Mouse (Mus musculus): ENCODE data around the gene Gm12695. TPM values are rescaled to one million over a fixed set of nuclear protein-coding genes. Genes with fewer than 3 reads are reported as not detected.

Gm12695 gene
- polyA plus RNA-seq, 1 experiment = 0.63 TPM

DNA sequence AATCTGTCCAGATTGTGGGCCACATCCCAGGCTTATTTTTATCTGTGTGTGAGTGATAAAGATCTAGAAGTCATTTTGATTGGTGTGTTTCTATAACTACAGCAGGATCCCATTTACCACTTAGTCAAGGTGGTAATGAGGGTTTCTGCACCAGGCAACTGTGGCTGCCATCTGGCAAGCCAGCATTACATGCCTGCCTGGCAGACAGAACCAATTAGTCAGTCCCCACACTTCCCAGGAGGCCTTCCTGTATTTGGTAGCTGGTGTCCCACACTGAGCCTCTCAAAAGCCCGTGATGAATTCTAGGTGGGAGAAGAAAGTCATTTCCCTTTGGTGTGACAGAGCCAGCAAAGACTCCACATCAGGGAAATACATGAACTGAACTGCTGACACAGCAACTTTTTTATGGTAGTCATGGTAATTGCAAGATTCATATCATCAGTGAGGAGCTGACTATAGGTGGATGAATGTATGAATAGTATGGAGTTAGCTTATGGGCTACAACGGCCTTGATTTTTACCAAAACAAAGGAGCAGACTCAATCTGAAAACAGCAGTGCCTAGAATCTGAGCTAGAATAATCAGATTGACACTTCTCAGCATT is 18.5 kb downstream of the Gm12695 start:
- H3K4me3 ChIP-seq (replicated peaks; ENCODE audit: extremely low read depth, low read depth, low read length) = no peak overlapping the region
- H3K4me1 ChIP-seq (ENCODE audit: control insufficient read depth, insufficient read depth, low read length) = no peaks in the 10 kb centered on the region
- 58% methylated on average over 2 of the region's 2 CpGs for WGBS
- TF ChIP-seq POLR2A (IDR thresholded peaks at IDR 0.05; ENCODE audit: borderline replicate concordance, extremely low read depth, low read depth, low read length) (no peak), CTCF (IDR thresholded peaks at IDR 0.05; ENCODE audit: insufficient read depth, low read length) (no peak)
- no peak for DNase-seq

DNA sequence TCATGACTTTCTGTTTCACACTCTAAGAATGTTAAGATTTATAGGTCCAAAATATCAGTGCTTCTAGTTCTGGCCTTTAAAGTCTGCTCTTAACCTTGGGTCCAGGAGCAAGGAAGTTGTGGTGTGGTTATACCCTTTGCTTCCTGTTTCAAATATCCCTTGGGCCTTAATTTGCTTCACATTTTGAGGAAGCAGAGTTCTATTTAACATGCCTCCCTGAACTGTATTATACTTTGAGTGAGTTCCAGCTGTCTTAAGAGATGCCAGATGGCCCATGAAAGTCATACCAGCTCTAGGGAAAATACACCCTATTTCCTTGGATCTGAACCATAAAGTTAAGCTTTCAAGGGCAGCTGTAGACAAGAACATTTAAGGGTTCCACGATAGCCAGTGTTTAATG is 33.0 kb downstream of the Gm12695 start:
- TF ChIP-seq POLR2A (IDR thresholded peaks at IDR 0.05; ENCODE audit: borderline replicate concordance, extremely low read depth, low read depth, low read length) (no peak), CTCF (IDR thresholded peaks at IDR 0.05; ENCODE audit: insufficient read depth, low read length) (no peak)
- Histone ChIP-seq H3K4me3 (replicated peaks; ENCODE audit: extremely low read depth, low read depth, low read length) (no peak overlapping the region), H3K4me1 (ENCODE audit: control insufficient read depth, insufficient read depth, low read length) (no peaks in the 10 kb centered on the region)
- no peak for DNase-seq
- WGBS = 68% methylated on average over 1 of the region's 1 CpGs

DNA sequence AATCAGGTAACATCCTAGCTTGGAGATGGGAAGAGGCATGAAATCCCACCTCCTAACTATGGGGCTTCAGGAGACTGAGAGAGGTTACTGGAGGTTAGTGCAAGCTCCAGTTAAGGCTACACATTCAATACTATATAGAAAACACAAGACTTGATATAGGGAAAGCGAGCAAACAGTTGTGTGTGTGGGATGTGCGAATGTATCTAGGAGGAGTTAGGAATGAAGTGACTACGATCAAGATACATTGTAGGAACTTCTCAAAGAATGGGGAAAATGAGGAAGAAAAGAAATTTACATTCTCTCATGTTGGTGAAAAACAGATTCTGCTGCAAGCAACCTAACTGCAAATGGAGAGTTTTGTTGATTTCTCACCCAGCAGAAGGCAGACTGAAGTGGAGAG is 44.5 kb downstream of the Gm12695 start:
- H3K4me1 ChIP-seq (ENCODE audit: control insufficient read depth, insufficient read depth, low read length) = no peaks in the 10 kb centered on the region
- no peak overlapping the region for H3K4me3 ChIP-seq (replicated peaks; ENCODE audit: extremely low read depth, low read depth, low read length)
- DNase-seq = no peak
- TF ChIP-seq CTCF (IDR thresholded peaks at IDR 0.05; ENCODE audit: insufficient read depth, low read length) = no peak
- no peak for TF ChIP-seq POLR2A (IDR thresholded peaks at IDR 0.05; ENCODE audit: borderline replicate concordance, extremely low read depth, low read depth, low read length)
- 87% methylated on average over 3 of the region's 3 CpGs for WGBS

DNA sequence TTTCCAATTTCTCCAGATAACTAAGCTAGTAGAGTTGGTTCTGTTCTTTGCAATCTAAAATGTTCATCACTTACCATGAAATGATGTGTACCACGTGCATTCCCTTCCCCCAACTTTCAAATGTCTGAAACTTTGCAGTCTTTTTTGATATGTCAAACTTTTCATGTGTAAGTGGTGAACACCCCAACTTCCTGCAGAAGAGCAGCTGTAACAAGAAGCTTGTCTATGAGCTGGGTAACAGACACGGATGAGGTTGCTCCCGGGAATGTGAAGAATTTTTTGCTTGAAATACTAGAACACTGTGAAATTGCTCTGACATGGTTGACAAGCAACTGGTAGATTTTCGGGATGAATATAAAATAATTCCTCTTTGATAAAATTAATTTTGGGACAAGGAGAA is 55.7 kb downstream of the Gm12695 start:
- Histone ChIP-seq H3K4me1 (ENCODE audit: control insufficient read depth, insufficient read depth, low read length) (no peaks in the 10 kb centered on the region; the same call in 1 of the 2 replicates), H3K4me3 (replicated peaks; ENCODE audit: extremely low read depth, low read depth, low read length) (no peak overlapping the region)
- TF ChIP-seq CTCF (IDR thresholded peaks at IDR 0.05; ENCODE audit: insufficient read depth, low read length) (no peak), POLR2A (IDR thresholded peaks at IDR 0.05; ENCODE audit: borderline replicate concordance, extremely low read depth, low read depth, low read length) (no peak)
- DNase-seq = no peak
- WGBS = 65% methylated on average over 4 of the region's 4 CpGs

DNA sequence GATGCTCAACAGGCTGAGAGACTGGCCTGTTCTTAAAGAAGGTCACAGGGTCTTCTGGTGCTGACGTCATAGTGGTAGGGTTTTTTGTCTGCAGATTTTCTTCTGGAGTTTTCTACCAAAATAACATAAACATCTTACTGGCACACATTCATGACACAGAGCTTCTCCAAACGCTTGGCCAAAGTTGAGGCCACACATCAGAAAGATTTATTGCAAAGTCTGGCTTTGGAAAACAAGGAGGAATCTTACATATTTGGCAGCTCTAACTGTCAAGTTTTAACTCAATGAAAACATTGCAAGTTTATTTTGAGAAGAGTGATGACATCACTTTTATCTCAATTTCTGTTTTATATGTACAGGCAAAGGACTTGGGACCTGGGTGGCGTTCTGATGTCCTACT is 56.8 kb downstream of the Gm12695 start:
- no peak overlapping the region for H3K4me3 ChIP-seq (replicated peaks; ENCODE audit: extremely low read depth, low read depth, low read length)
- no peak for TF ChIP-seq CTCF (IDR thresholded peaks at IDR 0.05; ENCODE audit: insufficient read depth, low read length)
- no peak for TF ChIP-seq POLR2A (IDR thresholded peaks at IDR 0.05; ENCODE audit: borderline replicate concordance, extremely low read depth, low read depth, low read length)
- WGBS = 50% methylated on average over 3 of the region's 3 CpGs
- DNase-seq = no peak
- H3K4me1 ChIP-seq (ENCODE audit: control insufficient read depth, insufficient read depth, low read length) = no peaks in the 10 kb centered on the region; the same call in 1 of the 2 replicates

DNA sequence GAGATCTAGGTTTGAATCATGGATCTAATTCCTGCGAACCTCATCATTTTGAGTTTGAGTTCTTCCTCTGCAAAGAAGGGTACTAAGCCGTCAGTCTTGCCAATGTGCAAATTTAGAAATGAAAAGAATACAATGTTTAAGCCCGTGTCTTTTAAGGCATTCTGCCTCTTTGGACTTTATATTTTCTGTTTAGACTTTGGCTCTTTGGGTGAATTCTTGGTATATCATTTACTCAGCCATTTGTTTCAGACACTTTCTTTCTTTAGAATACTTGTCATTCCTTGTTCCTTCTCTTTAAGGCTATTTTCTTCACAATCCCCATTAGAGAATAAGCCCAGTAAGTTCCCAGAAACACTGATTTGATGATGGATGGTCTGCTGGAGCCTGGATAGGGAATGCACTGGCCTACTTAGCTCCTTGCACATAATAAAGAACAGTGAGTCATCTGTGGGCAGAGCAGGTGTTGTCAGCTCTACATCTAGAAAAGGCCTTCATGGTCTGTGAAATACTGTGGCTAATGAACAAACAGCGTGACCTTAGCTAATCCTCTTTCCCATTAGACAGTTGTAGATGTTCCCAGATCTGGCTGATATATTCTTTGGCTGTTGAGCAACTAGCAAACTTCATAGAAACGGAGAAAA is 59.5 kb downstream of the Gm12695 start:
- no peak overlapping the region for H3K4me3 ChIP-seq (replicated peaks; ENCODE audit: extremely low read depth, low read depth, low read length)
- H3K4me1 ChIP-seq (ENCODE audit: control insufficient read depth, insufficient read depth, low read length) = no peaks in the 10 kb centered on the region; the same call in 1 of the 2 replicates
- 59% methylated on average over 5 of the region's 5 CpGs for WGBS
- DNase-seq = no peak
- TF ChIP-seq POLR2A (IDR thresholded peaks at IDR 0.05; ENCODE audit: borderline replicate concordance, extremely low read depth, low read depth, low read length) = no peak
- TF ChIP-seq CTCF (IDR thresholded peaks at IDR 0.05; ENCODE audit: insufficient read depth, low read length) = no peak

DNA sequence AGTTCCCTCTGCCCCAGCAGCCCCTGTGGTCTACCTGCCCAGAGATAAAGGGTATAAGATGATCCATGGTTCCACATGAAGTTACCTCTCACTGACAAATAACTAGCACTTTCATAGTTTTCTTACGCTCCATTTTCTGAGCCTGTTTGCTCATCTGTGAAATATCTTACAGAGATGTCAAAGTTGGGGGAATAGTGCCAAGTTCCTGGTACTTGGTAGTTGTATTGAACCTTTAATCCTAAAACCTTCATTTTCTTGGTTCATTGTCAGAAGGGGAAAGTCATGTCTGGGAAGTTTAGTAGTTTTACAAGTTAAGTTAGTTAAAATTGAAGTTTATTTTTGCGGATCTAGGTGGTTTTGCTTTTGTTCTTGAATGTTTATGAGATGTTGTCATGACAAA is 62.7 kb downstream of the Gm12695 start:
- 85% methylated on average over 2 of the region's 2 CpGs for WGBS
- Histone ChIP-seq H3K4me1 (ENCODE audit: control insufficient read depth, insufficient read depth, low read length) (peaks cover 2% of the 10 kb centered on the region), H3K4me3 (replicated peaks; ENCODE audit: extremely low read depth, low read depth, low read length) (no peak overlapping the region)
- TF ChIP-seq CTCF (IDR thresholded peaks at IDR 0.05; ENCODE audit: insufficient read depth, low read length) (no peak), POLR2A (IDR thresholded peaks at IDR 0.05; ENCODE audit: borderline replicate concordance, extremely low read depth, low read depth, low read length) (no peak)
- DNase-seq = no peak

DNA sequence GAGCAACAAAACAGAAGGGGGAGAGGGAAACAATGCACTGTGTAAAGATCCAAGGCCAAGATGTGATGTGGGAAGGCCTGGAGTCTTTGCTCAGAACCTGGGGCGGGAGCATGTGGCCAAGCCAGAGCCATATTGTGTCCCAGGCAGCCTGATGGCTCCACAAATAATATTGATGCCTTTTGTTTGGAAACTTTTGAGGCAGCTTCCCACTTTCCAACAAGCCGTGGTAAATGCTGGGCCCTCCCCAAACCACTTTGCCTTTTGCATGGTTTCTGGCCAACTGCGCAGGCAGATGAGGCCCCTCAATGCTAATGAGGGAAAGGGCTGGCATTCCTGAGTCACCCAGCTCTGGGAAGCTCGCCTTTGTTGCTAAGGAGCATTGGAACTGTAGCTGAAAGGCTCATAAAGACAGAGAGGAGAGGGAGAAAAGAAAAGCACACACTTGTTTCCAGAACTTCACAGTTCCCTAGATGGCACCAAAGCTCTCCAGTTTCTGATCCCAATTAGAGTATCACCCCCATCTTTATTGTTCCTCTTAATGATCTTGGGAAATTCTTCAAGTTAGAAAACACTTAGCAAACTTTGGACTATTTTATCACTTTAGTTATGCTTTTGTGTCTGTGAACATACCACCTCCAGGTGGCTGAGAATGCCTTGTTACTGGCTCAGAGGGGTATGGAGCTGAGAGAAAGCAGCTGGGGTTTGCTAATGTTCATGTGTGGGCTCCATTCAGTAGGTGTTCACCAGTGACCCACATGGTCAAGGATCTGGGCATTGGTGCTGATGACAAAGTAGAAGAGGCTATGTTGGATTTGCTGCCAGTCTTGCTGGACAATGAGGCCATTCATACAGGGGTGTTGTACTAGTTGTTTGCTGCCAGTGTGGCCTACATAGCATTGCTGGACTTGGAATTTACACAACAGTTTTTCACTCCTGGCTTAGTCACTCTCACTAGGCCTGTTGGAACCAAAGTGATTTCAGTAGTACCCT is 65.7 kb downstream of the Gm12695 start:
- Histone ChIP-seq H3K4me3 (replicated peaks; ENCODE audit: extremely low read depth, low read depth, low read length) (no peak overlapping the region), H3K4me1 (ENCODE audit: control insufficient read depth, insufficient read depth, low read length) (peaks cover 2% of the 10 kb centered on the region; the same call in 1 of the 2 replicates)
- TF ChIP-seq POLR2A (IDR thresholded peaks at IDR 0.05; ENCODE audit: borderline replicate concordance, extremely low read depth, low read depth, low read length) = no peak
- TF ChIP-seq CTCF (IDR thresholded peaks at IDR 0.05; ENCODE audit: insufficient read depth, low read length) = no peak
- WGBS = 51% methylated on average over 4 of the region's 4 CpGs
- no peak for DNase-seq

DNA sequence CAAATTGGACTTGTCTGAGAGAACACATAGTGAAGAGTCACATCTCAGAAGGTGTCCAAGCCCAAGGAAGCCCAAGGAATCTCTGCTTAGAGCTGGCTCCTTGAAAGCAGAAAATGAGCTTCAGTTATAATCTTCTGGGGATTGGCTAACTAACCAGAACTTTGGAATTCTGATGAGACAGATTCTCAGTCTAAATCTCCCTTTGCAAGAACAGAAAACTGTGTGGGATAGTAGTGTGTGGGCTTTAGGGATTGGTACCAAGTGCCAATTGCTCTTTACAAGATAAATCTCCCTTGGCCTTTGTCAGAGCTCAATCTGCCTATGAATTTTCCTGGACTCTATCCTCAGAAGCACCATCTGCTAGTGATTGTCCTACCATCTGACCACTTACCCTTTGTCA is 66.5 kb downstream of the Gm12695 start:
- Histone ChIP-seq H3K4me3 (replicated peaks; ENCODE audit: extremely low read depth, low read depth, low read length) (no peak overlapping the region), H3K4me1 (ENCODE audit: control insufficient read depth, insufficient read depth, low read length) (peaks cover 2% of the 10 kb centered on the region; the same call in 1 of the 2 replicates)
- DNase-seq = no peak
- TF ChIP-seq POLR2A (IDR thresholded peaks at IDR 0.05; ENCODE audit: borderline replicate concordance, extremely low read depth, low read depth, low read length) = no peak
- no peak for TF ChIP-seq CTCF (IDR thresholded peaks at IDR 0.05; ENCODE audit: insufficient read depth, low read length)

All from lung, adult 2 months (tissue).